ENCODE assay signal across 11 mouse cellular contexts in the genomic region with DNA sequence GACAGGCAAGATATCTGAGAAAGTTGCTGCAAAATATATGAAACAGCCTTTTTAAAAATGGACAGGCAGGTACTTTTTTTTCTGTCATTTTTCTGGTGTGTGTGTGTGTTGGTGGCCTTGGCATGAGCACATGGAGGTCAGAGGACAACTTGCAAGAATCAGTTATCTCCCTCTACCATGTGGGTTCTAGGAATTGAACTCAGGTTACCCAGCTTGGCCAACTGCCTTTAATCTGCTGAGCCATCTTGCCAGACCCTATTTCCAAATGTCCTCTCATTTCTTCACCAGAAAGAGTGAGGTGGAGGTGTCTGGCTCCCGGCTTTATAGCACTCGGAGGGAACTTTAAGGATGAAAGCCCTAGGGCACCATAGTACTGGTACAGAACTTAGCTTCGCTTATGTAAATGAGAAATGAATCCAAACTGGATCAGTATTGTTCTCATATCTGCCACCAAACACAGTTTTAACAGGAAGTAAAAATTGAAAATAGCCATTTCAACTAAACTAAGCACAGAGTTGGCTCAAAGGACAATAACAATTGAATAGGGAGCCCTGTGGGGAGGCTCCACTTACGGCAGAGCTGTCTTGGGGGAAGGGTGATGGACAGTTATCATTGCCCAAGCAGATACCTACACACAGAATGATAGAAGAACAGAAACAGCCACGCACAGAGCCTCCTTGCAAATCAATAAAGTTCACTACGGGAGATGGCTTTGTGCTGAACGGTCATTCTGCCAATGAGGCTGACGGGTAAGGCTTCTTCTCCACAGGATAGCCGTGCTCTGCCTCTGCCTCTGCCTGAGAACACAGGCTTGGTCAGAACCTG. TPM values are rescaled to one million over a fixed set of nuclear protein-coding genes. Genes with fewer than 3 reads are reported as not detected.
A peak's percentile ranks its signal among the peaks of the same experiment; 100 is the strongest.
DNase-seq lines count a peak whose midpoint lies in the region; ATAC-seq and TF ChIP-seq lines count a peak whose summit lies in the region.
"Had no signal": no experiment of that assay in that cellular context is flagged by ENCODE, and none has a peak within 500 bp of the region (broad histone marks: within the 10 kb centered on the region; RNA-seq: fewer than 3 reads in every experiment).

No protein-coding gene starts in this region.

- H3K27ac ChIP-seq in forebrain, embryonic 10.5 days: peak overlapping the region; percentile 77
- no peak overlapping the region for H3K27ac ChIP-seq in forebrain, embryonic 13.5 days
- peak overlapping the region; percentile 80 for H3K27ac ChIP-seq in midbrain, embryonic 10.5 days (replicated peaks)
- no peak overlapping the region for H3K27ac ChIP-seq in midbrain, embryonic 11.5 days (ENCODE audit: low read depth, low read length)
- H3K27ac ChIP-seq in limb, embryonic 10.5 days: peak overlapping the region; percentile 83
- H3K27ac ChIP-seq in neural tube, embryonic 14.5 days (ENCODE audit: low read depth, low read length): peak overlapping the region; percentile 22; the same call in 1 of the 2 replicates
- no peak overlapping the region for H3K27ac ChIP-seq in thymus, adult 2 months (ENCODE audit: control insufficient read depth, insufficient read depth, low read length)
- H3K27ac ChIP-seq: neural tube, embryonic 12.5 days had no signal

- H3K36me3 ChIP-seq in forebrain, embryonic 10.5 days (replicated peaks): no peaks in the 10 kb centered on the region
- 0 out of 2 replicates have a peak, but pooled peaks cover 3% of the 10 kb centered on the region for H3K36me3 ChIP-seq in forebrain, embryonic 13.5 days (ENCODE audit: poor library complexity, severe bottlenecking)
- peaks cover 10% of the 10 kb centered on the region; the same call in 1 of the 2 replicates for H3K36me3 ChIP-seq in midbrain, embryonic 10.5 days
- H3K36me3 ChIP-seq in midbrain, embryonic 11.5 days (ENCODE audit: control insufficient read depth, insufficient read depth, low read length): no peaks in the 10 kb centered on the region
- H3K36me3 ChIP-seq in limb, embryonic 10.5 days: no peaks in the 10 kb centered on the region
- no peaks in the 10 kb centered on the region for H3K36me3 ChIP-seq in neural tube, embryonic 14.5 days (ENCODE audit: control insufficient read depth, insufficient read depth, low read length)
- H3K36me3 ChIP-seq in thymus, adult 2 months (ENCODE audit: control insufficient read depth, insufficient read depth, low read length): no peaks in the 10 kb centered on the region
- H3K36me3 ChIP-seq: neural tube, embryonic 12.5 days had no signal

- H3K9me3 ChIP-seq in forebrain, embryonic 10.5 days: no peaks in the 10 kb centered on the region
- H3K9me3 ChIP-seq in forebrain, embryonic 13.5 days (replicated peaks): no peaks in the 10 kb centered on the region; the same call in 1 of the 2 replicates
- H3K9me3 ChIP-seq in midbrain, embryonic 10.5 days (replicated peaks): no peaks in the 10 kb centered on the region; the same call in 1 of the 2 replicates
- H3K9me3 ChIP-seq in midbrain, embryonic 11.5 days (ENCODE audit: control insufficient read depth, low read length): no peaks in the 10 kb centered on the region
- H3K9me3 ChIP-seq in limb, embryonic 10.5 days (replicated peaks): no peaks in the 10 kb centered on the region
- H3K9me3 ChIP-seq in neural tube, embryonic 14.5 days (ENCODE audit: control insufficient read depth, low read length): no peaks in the 10 kb centered on the region
- H3K9me3 ChIP-seq: neural tube, embryonic 12.5 days had no signal

- TF ChIP-seq POLR2A in thymus, adult 2 months (IDR thresholded peaks at IDR 0.05; ENCODE audit: control insufficient read depth, extremely low read depth, insufficient read depth, low read length, poor library complexity): no peak

- no peak overlapping the region for H3K4me2 ChIP-seq in forebrain, embryonic 13.5 days
- no peak overlapping the region for H3K4me2 ChIP-seq in midbrain, embryonic 11.5 days
- no peak overlapping the region for H3K4me2 ChIP-seq in neural tube, embryonic 14.5 days (ENCODE audit: low read depth, low read length)
- H3K4me2 ChIP-seq: neural tube, embryonic 12.5 days had no signal

- H3K9ac ChIP-seq in forebrain, embryonic 13.5 days: no peak overlapping the region
- no peak overlapping the region for H3K9ac ChIP-seq in midbrain, embryonic 11.5 days (ENCODE audit: low read length)
- H3K9ac ChIP-seq in neural tube, embryonic 14.5 days (replicated peaks; ENCODE audit: low read depth, low read length): no peak overlapping the region
- H3K9ac ChIP-seq: neural tube, embryonic 12.5 days had no signal

- H3K27me3 ChIP-seq in forebrain, embryonic 10.5 days (ENCODE audit: poor library complexity, severe bottlenecking): no peaks in the 10 kb centered on the region
- H3K27me3 ChIP-seq in forebrain, embryonic 13.5 days: no peaks in the 10 kb centered on the region
- H3K27me3 ChIP-seq in midbrain, embryonic 10.5 days (ENCODE audit: low read depth, poor library complexity, severe bottlenecking): no peaks in the 10 kb centered on the region
- H3K27me3 ChIP-seq in midbrain, embryonic 11.5 days (ENCODE audit: control insufficient read depth, insufficient read depth, low read length): no peaks in the 10 kb centered on the region
- H3K27me3 ChIP-seq in limb, embryonic 10.5 days (ENCODE audit: low read depth, poor library complexity, severe bottlenecking): no peaks in the 10 kb centered on the region
- no peaks in the 10 kb centered on the region for H3K27me3 ChIP-seq in neural tube, embryonic 14.5 days (ENCODE audit: control insufficient read depth, insufficient read depth, low read length)
- H3K27me3 ChIP-seq in thymus, adult 2 months (ENCODE audit: control insufficient read depth, insufficient read depth, low read length): no peaks in the 10 kb centered on the region
- H3K27me3 ChIP-seq: neural tube, embryonic 12.5 days had no signal

- DNase-seq in forebrain, embryonic 10.5 days (ENCODE audit: extremely low spot score, low spot score): no peak
- DNase-seq in midbrain, embryonic 10.5 days (ENCODE audit: low spot score): no peak
- no peak for DNase-seq in midbrain, embryonic 11.5 days (ENCODE audit: low spot score, missing footprints)
- DNase-seq in limb, embryonic 10.5 days (ENCODE audit: low spot score): no peak
- DNase-seq in adrenal gland, postnatal 10 days: no peak
- no peak for DNase-seq in thymus, adult 2 months
- DNase-seq: kidney, adult 8-10 months; lung, adult 18-20 months had no signal

- TF ChIP-seq CTCF in thymus, adult 2 months (IDR thresholded peaks at IDR 0.05; ENCODE audit: borderline replicate concordance, control insufficient read depth, extremely low read depth, insufficient read depth, low read length, poor library complexity): no peak

- H3K4me1 ChIP-seq in forebrain, embryonic 10.5 days: peaks cover 23% of the 10 kb centered on the region
- peaks cover 15% of the 10 kb centered on the region for H3K4me1 ChIP-seq in forebrain, embryonic 13.5 days
- H3K4me1 ChIP-seq in midbrain, embryonic 10.5 days: peaks cover 28% of the 10 kb centered on the region
- peaks cover 6% of the 10 kb centered on the region; the same call in 1 of the 2 replicates for H3K4me1 ChIP-seq in midbrain, embryonic 11.5 days (ENCODE audit: control insufficient read depth, insufficient read depth, low read length)
- peaks cover 21% of the 10 kb centered on the region for H3K4me1 ChIP-seq in limb, embryonic 10.5 days
- H3K4me1 ChIP-seq in neural tube, embryonic 14.5 days (ENCODE audit: control insufficient read depth, insufficient read depth, low read length): peaks cover 11% of the 10 kb centered on the region; the same call in 1 of the 2 replicates
- H3K4me1 ChIP-seq in thymus, adult 2 months (replicated peaks; ENCODE audit: control insufficient read depth, insufficient read depth, low read length): no peaks in the 10 kb centered on the region

- ATAC-seq in forebrain, embryonic 13.5 days: no peak
- no peak for ATAC-seq in midbrain, embryonic 11.5 days (ENCODE audit: low FRiP score)
- no peak for ATAC-seq in neural tube, embryonic 14.5 days (ENCODE audit: low read depth)

- no peak overlapping the region for H3K4me3 ChIP-seq in forebrain, embryonic 10.5 days
- H3K4me3 ChIP-seq in forebrain, embryonic 13.5 days: no peak overlapping the region
- no peak overlapping the region for H3K4me3 ChIP-seq in midbrain, embryonic 10.5 days
- no peak overlapping the region for H3K4me3 ChIP-seq in midbrain, embryonic 11.5 days (ENCODE audit: low read depth, low read length)
- no peak overlapping the region for H3K4me3 ChIP-seq in limb, embryonic 10.5 days
- H3K4me3 ChIP-seq in neural tube, embryonic 14.5 days (ENCODE audit: low read depth, low read length): no peak overlapping the region
- no peak overlapping the region for H3K4me3 ChIP-seq in thymus, adult 2 months (ENCODE audit: control insufficient read depth, insufficient read depth, low read length)
- H3K4me3 ChIP-seq: neural tube, embryonic 12.5 days had no signal

- WGBS in forebrain, embryonic 10.5 days: 89% methylated on average over 9 of the region's 9 CpGs
- WGBS in forebrain, embryonic 13.5 days: 85% methylated on average over 9 of the region's 9 CpGs
- WGBS in midbrain, embryonic 10.5 days: 81% methylated on average over 9 of the region's 9 CpGs
- 81% methylated on average over 9 of the region's 9 CpGs for WGBS in midbrain, embryonic 11.5 days
- 89% methylated on average over 9 of the region's 9 CpGs for WGBS in limb, embryonic 10.5 days
- 68% methylated on average over 9 of the region's 9 CpGs for WGBS in neural tube, embryonic 14.5 days
- WGBS in thymus, adult 2 months: 98% methylated on average over 9 of the region's 9 CpGs

RNA-seq across cellular contexts. Expression of a gene that starts 18.9 kb away (rescaled TPM):
- 57.6 and 59.8 TPM in 2 replicates for polyA plus RNA-seq in forebrain, embryonic 10.5 days (2016; fragmentation: Nextera tagmentation; extraction: Ambion mirVana)
- polyA plus RNA-seq in forebrain, embryonic 13.5 days (2015; fragmentation: Nextera tagmentation; extraction: Ambion mirVana): 64.7 and 71.2 TPM in 2 replicates
- polyA plus RNA-seq in midbrain, embryonic 10.5 days (2016; fragmentation: Nextera tagmentation; extraction: Ambion mirVana): 62.9 and 74.4 TPM in 2 replicates
- 47.5 and 49.0 TPM in 2 replicates for polyA plus RNA-seq in midbrain, embryonic 11.5 days (2014; fragmentation: Nextera tagmentation; extraction: Ambion mirVana)
- polyA plus RNA-seq in limb, embryonic 10.5 days (2016; fragmentation: Nextera tagmentation; extraction: Ambion mirVana): 42.7 and 53.8 TPM in 2 replicates
- polyA plus RNA-seq in neural tube, embryonic 14.5 days (2014; fragmentation: Nextera tagmentation; extraction: Ambion mirVana): 31.6 and 36.1 TPM in 2 replicates
- 10 to 100 TPM; 27.9 to 42.1 TPM for total RNA-seq in adrenal gland, postnatal 10 days (2021)
- 50.7 and 51.7 TPM in 2 replicates for polyA plus RNA-seq in thymus, adult 2 months (2012; rRNA removed)

RNA-seq across cellular contexts. Expression of a gene that starts 22.6 kb away (rescaled TPM):
- 0.55 and 1.2 TPM in 2 replicates for polyA plus RNA-seq in forebrain, embryonic 10.5 days (2016; fragmentation: Nextera tagmentation; extraction: Ambion mirVana)
- polyA plus RNA-seq in forebrain, embryonic 13.5 days (2015; fragmentation: Nextera tagmentation; extraction: Ambion mirVana): 2.2 and 3.9 TPM in 2 replicates
- polyA plus RNA-seq in midbrain, embryonic 10.5 days (2016; fragmentation: Nextera tagmentation; extraction: Ambion mirVana): 0.47 and 0.49 TPM in 2 replicates
- 1.3 and 1.6 TPM in 2 replicates for polyA plus RNA-seq in midbrain, embryonic 11.5 days (2014; fragmentation: Nextera tagmentation; extraction: Ambion mirVana)
- 0.25 and 0.46 TPM in 2 replicates for polyA plus RNA-seq in limb, embryonic 10.5 days (2016; fragmentation: Nextera tagmentation; extraction: Ambion mirVana)
- 2.8 and 3.9 TPM in 2 replicates for polyA plus RNA-seq in neural tube, embryonic 14.5 days (2014; fragmentation: Nextera tagmentation; extraction: Ambion mirVana)
- total RNA-seq in adrenal gland, postnatal 10 days (2021): 1 to 10 TPM; 1.1 TPM
- 3.9 and 6.5 TPM in 2 replicates for polyA plus RNA-seq in thymus, adult 2 months (2012; rRNA removed)

Comparison
In these comparisons a context has a peak if more than half of its experiments do, and no peak if none do; other contexts are left out.
1. H3K27ac ChIP-seq: peak in forebrain, embryonic 10.5 days (single experiment), midbrain, embryonic 10.5 days (single experiment), limb, embryonic 10.5 days (single experiment) and neural tube, embryonic 14.5 days (single experiment); none in forebrain, embryonic 13.5 days (single experiment), midbrain, embryonic 11.5 days (single experiment) and thymus, adult 2 months (single experiment).